Mouse (Mus musculus): Measurements from ENCODE around the gene 4930572O03Rik.
"Not testable (repeated sequence)": the region's sequence is repeated elsewhere in the genome, so short reads cannot be mapped to it uniquely, and the experiment has no call there.

Gene 4930572O03Rik

DNA sequence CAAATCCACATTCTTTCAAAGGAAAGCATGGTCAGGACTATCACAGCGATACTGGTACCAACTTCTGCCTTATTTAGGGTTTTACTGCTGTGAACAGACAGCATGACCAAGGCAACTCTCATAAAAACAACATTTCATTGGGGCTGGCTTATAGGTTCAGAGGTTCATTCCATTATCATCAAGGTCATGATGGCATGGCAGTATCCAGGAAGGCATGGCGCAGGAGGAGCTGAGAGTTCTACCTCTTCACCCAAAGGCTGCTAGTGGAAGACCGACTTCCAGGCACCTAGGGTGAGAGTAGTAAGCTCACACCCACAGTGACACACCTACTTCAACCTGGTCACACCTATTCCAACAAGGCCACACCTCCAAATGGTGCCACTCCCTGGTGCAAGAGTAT lies 40.7 kb downstream of the 4930572O03Rik start:
- not testable (repeated sequence) for DNase-seq

DNA sequence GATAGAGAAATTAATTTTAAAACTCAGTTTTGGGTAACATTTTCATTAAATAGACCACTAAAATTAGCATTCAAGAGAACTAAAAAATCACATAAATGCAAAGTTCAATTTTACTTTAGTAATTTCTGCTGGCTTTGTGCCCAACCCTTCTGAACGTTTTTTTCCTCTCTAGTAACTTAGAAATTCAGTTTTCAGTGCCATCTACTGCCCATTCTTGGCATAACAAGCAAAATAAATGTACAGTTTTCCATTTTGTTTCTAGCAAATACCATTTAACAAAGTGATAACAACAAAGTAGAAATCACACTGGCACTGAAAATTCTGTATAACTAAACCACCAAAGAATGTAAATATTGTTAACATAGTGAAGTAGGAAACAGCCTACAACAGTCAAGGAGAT lies 46.2 kb downstream of the 4930572O03Rik start:
- not testable (repeated sequence) for DNase-seq

GRCm38 (mm10) chr5:15606677-15607076 lies 50.2 kb downstream of the 4930572O03Rik start:
- not testable (repeated sequence) for DNase-seq

- DNase-seq = not testable (repeated sequence)
Measured at GRCm38 (mm10) chr5:15603585-15603984, 53.3 kb downstream of the 4930572O03Rik start.

DNA sequence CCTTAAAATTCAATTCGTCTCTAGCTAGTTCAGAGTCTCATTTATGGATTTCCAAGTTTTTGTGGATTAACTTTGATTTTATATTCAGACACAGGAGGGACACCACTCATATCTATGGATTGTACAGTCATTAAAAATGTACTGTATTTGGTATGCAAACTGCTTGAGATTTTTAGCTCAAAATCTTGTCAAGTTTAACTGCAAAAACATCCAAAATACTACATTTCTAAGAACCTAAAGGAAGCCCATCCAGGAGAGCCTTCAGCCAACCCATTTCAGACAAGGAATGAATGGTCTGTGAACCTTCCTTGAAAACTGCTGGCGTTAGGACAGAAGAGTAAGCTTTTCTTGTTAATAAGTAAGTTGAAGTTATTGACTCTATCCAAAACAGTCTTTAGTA lies 53.9 kb downstream of the 4930572O03Rik start:
- not testable (repeated sequence) for DNase-seq

DNA sequence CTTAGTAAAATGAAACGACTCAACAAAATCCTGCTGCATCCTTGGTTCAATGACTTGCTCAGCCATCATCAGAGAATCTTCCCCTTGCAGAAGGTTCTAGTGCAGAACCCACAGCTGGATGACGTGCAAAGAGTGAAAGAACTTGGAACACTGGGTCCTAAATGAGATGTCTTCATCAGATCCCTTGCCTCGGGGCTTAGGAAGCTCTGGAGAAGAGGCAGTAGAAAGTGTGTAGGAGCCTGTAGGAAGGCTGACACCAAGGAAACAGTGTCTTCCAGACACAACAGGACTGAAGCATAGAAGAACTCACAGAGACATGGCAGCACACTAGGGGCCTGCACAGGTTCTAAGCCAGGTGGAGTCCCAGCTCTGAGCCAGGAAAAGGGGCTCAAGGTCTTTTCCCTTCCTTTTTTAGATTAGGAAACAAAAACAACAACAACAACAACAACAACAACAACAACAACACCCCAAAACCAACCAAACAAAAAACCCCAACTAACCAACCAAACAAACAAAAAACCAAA lies 54.4 kb downstream of the 4930572O03Rik start:
- not testable (repeated sequence) for DNase-seq
